Mouse (Mus musculus) megakaryocyte-erythroid progenitor cell, adult 5-6 weeks (primary cell): Measurements from ENCODE around the gene Chp1. TPM values are rescaled to one million over a fixed set of nuclear protein-coding genes. Genes with fewer than 3 reads are reported as not detected.
"Not testable (repeated sequence)": the region's sequence is repeated elsewhere in the genome, so short reads cannot be mapped to it uniquely, and the experiment has no call there.

Source experiments
- ATAC-seq: replicated peaks from 2 replicates; pipeline ENCODE4 v1.8.0; 2016; ENCODE audit warnings: mild to moderate bottlenecking, inconsistent platforms; ENCODE audit not compliant: severe bottlenecking, poor library complexity, low FRiP score, low TSS enrichment
- total RNA-seq, 2 experiments: library from RNA; stranded (forward) in 1 of 2; stranded (reverse) in 1 of 2; fragments of 200-1000, 215-1000 nt in 1 of 2; fragments of >200 nt in 1 of 2; fragmentation: Nextera tagmentation in 1 of 2; gene quantifications; 2 replicates each; pipeline ENCODE4 v1.2.3; 2014 to 2017

Gene Chp1
- total RNA-seq, 2 experiments from 2014 or later = 36.7 to 63.0 TPM

GRCm38 (mm10) chr2:119558737-119559340 is 11.3 kb downstream of the Chp1 start:
- no peak for ATAC-seq

DNA sequence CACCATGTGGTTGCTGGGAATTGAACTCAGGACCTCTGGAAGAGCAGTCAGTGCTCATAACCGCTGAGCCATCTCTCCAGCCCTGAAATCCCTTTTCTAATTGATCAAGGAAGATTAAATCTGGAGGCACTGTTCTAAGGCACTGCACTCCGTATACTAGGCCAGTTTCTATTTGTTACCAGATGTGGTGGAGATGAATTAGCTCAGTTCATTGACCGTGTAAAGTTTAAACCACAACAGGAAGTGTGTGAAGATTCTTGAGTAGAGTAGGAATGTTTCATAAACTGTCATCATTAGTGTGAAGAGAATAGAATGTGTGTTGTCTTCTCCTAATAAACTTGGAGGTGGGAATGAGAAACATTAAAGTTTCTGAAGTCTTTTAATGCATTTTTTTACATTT is 14.3 kb downstream of the Chp1 start:
- no peak for ATAC-seq

DNA sequence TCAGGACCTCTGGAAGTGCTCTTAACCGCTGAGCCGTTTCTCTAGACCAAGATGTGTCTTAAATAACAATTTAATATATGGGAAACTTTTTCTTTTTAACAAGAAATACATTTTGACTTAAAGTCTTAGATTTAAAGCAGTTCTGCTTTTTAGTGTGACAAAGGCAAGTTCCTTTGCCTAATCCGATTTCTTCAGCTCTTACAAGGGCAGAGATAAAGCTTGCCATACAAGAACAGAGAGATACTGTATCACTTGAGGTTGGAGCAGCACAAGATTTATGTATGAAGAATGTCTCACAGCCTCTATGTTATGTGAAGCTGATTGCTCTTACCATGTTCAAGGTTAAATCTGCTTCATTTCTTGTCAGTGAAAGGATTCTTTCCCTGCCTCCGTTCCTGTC is 17.8 kb downstream of the Chp1 start:
- ATAC-seq = no peak

- no peak for ATAC-seq
Observed at GRCm38 (mm10) chr2:119566182-119566855, 18.8 kb downstream of the Chp1 start.

- no peak for ATAC-seq
Observed at GRCm38 (mm10) chr2:119572471-119572870, 25.0 kb downstream of the Chp1 start.

DNA sequence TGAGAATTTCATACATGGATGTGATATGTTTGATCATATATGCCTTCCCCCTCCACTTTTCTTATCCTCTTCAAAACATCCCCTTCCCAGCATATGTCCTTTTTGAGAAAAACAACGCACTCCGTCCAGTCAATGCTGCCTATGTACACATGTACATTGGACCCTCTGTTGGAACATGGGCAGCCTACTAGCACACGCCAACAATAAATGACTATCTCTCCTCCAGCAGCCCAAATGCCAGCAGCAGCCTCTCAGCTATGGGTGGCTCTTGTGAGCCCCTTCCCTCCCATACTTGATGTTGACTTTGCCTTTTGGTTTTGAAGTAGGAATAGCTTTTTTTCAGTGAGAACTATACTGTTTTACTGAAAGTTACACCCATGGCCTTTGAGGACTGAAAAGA is 34.1 kb downstream of the Chp1 start:
- no peak for ATAC-seq

GRCm38 (mm10) chr2:119583439-119583838 is 35.9 kb downstream of the Chp1 start:
- ATAC-seq = peak; percentile 66; the same call in 1 of the 2 replicates

DNA sequence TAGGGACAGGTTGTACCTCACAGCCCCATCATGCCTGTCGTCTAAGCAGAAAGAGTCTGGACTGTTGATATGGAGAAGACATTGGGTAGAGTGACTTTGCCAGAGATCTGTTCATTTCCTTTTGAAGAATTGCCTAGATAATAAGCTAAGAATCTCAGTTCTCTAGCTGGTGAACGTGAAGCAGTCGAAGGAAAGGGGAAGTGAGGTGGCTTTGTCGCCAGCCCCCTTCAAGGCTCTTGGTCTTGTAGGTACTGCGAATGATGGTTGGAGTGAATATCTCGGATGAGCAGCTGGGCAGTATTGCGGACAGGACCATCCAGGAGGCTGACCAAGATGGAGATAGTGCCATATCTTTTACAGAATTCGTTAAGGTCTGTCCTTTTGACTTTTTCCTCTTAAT is 36.8 kb downstream of the Chp1 start:
- no peak for ATAC-seq

GRCm38 (mm10) chr2:119587383-119587782 is 39.9 kb downstream of the Chp1 start:
- ATAC-seq = peak; percentile 81

DNA sequence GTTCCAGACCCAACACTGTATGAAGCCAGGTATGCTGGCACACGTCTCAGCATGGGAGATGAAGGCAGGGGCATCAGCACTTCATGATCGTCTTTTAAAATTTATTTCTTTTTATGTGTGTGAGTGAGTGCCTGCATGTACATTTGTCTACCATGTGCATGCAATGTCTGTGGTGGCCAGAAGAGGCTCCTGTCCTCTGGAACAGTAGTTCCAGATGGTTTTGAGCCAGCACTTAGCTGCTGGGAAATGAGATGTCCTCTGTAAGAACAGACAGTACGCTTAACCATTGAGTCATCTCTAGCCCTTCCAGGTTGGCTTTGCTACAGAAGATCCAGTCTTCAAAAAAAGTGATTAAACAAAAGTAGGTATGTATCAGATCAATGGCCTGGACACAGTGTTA is 43.8 kb downstream of the Chp1 start:
- no peak for ATAC-seq

- ATAC-seq = no peak
Observed at GRCm38 (mm10) chr2:119593765-119594112, 46.2 kb downstream of the Chp1 start.

GRCm38 (mm10) chr2:119594113-119594981 is 46.9 kb downstream of the Chp1 start:
- peak; percentile 98 for ATAC-seq

DNA sequence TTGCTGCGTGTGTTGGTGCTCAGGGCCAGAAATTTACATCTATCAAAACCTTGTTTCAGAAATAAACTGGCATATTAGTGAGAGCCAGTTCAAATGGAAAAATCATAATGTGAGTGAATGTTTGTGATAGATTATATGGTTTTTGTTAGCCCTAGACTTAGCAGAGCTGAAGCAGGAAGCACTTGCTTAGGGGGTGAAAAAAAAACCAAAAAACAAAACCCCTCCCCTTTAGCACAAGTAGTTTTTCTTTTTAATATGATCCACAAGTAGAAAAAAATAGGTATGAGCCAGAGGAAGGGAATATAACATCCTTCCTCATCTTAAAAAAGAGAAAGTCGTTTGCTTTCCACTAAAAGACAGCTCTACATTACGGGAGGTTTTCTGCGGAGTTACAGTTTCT is 47.8 kb downstream of the Chp1 start:
- ATAC-seq = no peak

GRCm38 (mm10) chr2:119596781-119597330 is 49.4 kb downstream of the Chp1 start:
- no peak for ATAC-seq

DNA sequence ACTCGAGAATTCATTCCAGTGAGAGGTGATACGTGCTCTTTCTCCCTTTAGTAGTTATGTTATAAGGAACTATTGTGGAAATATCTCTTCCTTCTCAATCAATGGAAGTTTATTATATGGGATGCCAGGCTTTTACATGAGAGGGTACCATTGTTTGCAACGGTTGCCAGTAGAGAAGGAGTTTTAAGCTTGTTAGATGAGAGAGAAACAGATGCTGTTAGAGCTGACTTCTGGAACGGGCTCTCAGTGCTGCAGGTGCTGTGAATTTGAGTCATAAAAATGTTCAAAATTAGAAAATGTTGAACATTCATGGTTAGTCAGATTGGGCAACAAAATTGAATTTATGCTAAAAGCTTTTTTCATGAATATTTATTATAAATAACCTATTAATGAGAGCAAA is 53.5 kb downstream of the Chp1 start:
- ATAC-seq = no peak

DNA sequence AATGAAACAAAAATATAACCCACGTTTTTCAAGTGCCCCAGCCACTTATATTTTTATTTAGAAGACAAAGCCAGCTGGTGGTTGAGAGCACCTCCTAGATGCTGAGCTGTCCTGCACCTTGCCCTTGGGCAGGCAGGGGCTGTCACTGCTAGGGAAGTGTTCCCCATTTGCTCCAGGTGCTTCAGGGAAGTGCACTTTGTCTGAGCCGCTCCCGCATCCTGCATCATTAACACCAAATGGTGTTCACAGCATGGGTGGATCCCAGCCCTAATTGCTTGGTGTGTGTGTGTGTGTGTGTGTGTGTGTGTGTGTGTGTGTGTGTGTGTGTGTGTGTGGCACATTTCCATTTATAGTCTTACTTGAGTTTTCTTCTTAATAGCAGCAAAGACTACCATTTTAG is 54.1 kb downstream of the Chp1 start:
- ATAC-seq = not testable (repeated sequence)

GRCm38 (mm10) chr2:119602488-119602887 is 55.0 kb downstream of the Chp1 start:
- ATAC-seq = no peak

- no peak for ATAC-seq
Observed at GRCm38 (mm10) chr2:119603909-119604308, 56.4 kb downstream of the Chp1 start.

GRCm38 (mm10) chr2:119605361-119605973 is 58.0 kb downstream of the Chp1 start:
- peak; percentile 80 for ATAC-seq

- ATAC-seq = peak; percentile 93
Observed at GRCm38 (mm10) chr2:119607023-119607422, 59.5 kb downstream of the Chp1 start.
